In the genomic region with DNA sequence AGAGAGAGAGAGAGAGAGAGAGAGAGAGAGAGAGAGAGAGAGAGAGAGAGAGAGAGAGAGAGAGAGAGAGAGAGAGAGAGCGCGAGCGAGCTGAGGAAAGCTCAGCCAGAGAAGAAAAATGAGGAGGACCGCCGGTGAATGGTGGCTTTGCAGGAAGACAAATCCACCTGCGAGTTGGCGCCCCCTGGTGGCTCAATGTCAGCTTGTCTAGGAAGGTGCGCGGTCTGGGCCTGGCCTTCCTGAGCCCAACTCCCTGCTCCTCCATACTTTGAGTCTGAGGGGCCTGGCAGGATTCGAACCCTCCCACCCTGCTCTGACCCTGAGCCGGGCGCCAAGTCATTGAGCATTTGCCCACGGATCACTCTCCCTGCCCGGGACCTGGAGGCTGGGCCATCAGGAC, we compare ENCODE assay signal across 8 mouse cellular contexts. TPM values are rescaled to one million over a fixed set of nuclear protein-coding genes. Genes with fewer than 3 reads are reported as not detected.
A peak's percentile ranks its signal among the peaks of the same experiment; 100 is the strongest.
DNase-seq lines count a peak whose midpoint lies in the region; ATAC-seq and TF ChIP-seq lines count a peak whose summit lies in the region.

No protein-coding gene starts in this region.

- H3K9ac ChIP-seq in kidney, embryonic 16.5 days (replicated peaks; ENCODE audit: low read length): no peak overlapping the region

- H3K4me3 ChIP-seq in bone marrow macrophage, adult 2 months (ENCODE audit: insufficient read depth, low read length): no peak overlapping the region; the same call in 1 of the 2 replicates
- peak overlapping the region; percentile 31 for H3K4me3 ChIP-seq in embryonic fibroblast, embryonic 13.5 days (ENCODE audit: insufficient read depth, low read length)
- peak overlapping the region; percentile 53 for H3K4me3 ChIP-seq in heart, embryonic 10.5 days
- H3K4me3 ChIP-seq in kidney, embryonic 16.5 days (ENCODE audit: low read length): peak overlapping the region; percentile 35; the same call in 1 of the 2 replicates

- 5% methylated on average over 14 of the region's 14 CpGs for WGBS in heart, embryonic 10.5 days
- WGBS in kidney, embryonic 16.5 days: 6% methylated on average over 13 of the region's 14 CpGs

- peaks cover 94% of the 10 kb centered on the region for H3K27me3 ChIP-seq in heart, embryonic 10.5 days (ENCODE audit: insufficient read depth, poor library complexity, severe bottlenecking)
- peaks cover 70% of the 10 kb centered on the region for H3K27me3 ChIP-seq in kidney, embryonic 16.5 days (ENCODE audit: insufficient read depth, low read length)
- no peaks in the 10 kb centered on the region; the same call in none of the 2 replicates for H3K27me3 ChIP-seq in splenic B cell, adult 2 months (ENCODE audit: control insufficient read depth, insufficient read depth, low read length, poor library complexity, severe bottlenecking)

- DNase-seq in A20 (ENCODE audit: low read depth, low spot score) (peak; percentile 68), liver (peak; percentile 87)
- DNase-seq in heart, embryonic 10.5 days (ENCODE audit: low spot score): peak; percentile 95
- DNase-seq in naive thymus-derived CD4-positive, alpha-beta T cell, adult 2 months (ENCODE audit: low read depth): peak; percentile 83
- peak; percentile 80 for DNase-seq in splenic B cell, adult 2 months (ENCODE audit: low read depth, low spot score)

- H3K4me1 ChIP-seq in bone marrow macrophage, adult 2 months (ENCODE audit: control insufficient read depth, insufficient read depth, low read length): peaks cover 10% of the 10 kb centered on the region
- H3K4me1 ChIP-seq in embryonic fibroblast, embryonic 13.5 days (ENCODE audit: control insufficient read depth, insufficient read depth, low read length): no peaks in the 10 kb centered on the region
- H3K4me1 ChIP-seq in heart, embryonic 10.5 days: peaks cover 33% of the 10 kb centered on the region
- H3K4me1 ChIP-seq in kidney, embryonic 16.5 days (ENCODE audit: insufficient read depth, low read length): peaks cover 21% of the 10 kb centered on the region

- peak; percentile 58; the same call in 1 of the 2 replicates for ATAC-seq in kidney, embryonic 16.5 days (ENCODE audit: low FRiP score, low TSS enrichment)

- no peak overlapping the region for H3K27ac ChIP-seq in bone marrow macrophage, adult 2 months (ENCODE audit: insufficient read depth, low read depth, low read length)
- no peak overlapping the region for H3K27ac ChIP-seq in embryonic fibroblast, embryonic 13.5 days (ENCODE audit: insufficient read depth, low read length)
- no peak overlapping the region for H3K27ac ChIP-seq in heart, embryonic 10.5 days
- no peak overlapping the region for H3K27ac ChIP-seq in kidney, embryonic 16.5 days (ENCODE audit: low read length)

- TF ChIP-seq CTCF in bone marrow macrophage, adult 2 months (IDR thresholded peaks at IDR 0.05; ENCODE audit: low read depth, low read length): peak; percentile 73
- TF ChIP-seq CTCF in embryonic fibroblast, embryonic 13.5 days (IDR thresholded peaks at IDR 0.05; ENCODE audit: borderline replicate concordance, insufficient read depth, low read length): peak; percentile 87

- no peaks in the 10 kb centered on the region for H3K9me3 ChIP-seq in heart, embryonic 10.5 days
- H3K9me3 ChIP-seq in kidney, embryonic 16.5 days (ENCODE audit: low read length): no peaks in the 10 kb centered on the region

- H3K4me2 ChIP-seq in kidney, embryonic 16.5 days (replicated peaks; ENCODE audit: low read depth, low read length): peak overlapping the region; percentile 47

- TF ChIP-seq POLR2A in bone marrow macrophage, adult 2 months (IDR thresholded peaks at IDR 0.05; ENCODE audit: borderline replicate concordance, low read depth, low read length): no peak
- no peak for TF ChIP-seq POLR2A in embryonic fibroblast, embryonic 13.5 days (IDR thresholded peaks at IDR 0.05; ENCODE audit: low read depth, low read length)

- no peaks in the 10 kb centered on the region for H3K36me3 ChIP-seq in heart, embryonic 10.5 days
- H3K36me3 ChIP-seq in kidney, embryonic 16.5 days (ENCODE audit: insufficient read depth, low read length): no peaks in the 10 kb centered on the region
- no peaks in the 10 kb centered on the region for H3K36me3 ChIP-seq in splenic B cell, adult 2 months (ENCODE audit: control insufficient read depth, insufficient read depth, low read length, poor library complexity, severe bottlenecking)

RNA-seq across cellular contexts. Expression of a gene that starts 9.2 kb away (rescaled TPM):
- not detected in 2 replicates for polyA plus RNA-seq in bone marrow macrophage, adult 2 months (2012; ENCODE audit: insufficient read depth, insufficient read length, missing spikeins)
- polyA plus RNA-seq in embryonic fibroblast, embryonic 13.5 days (2011; ENCODE audit: insufficient read length, low read depth, missing spikeins): not detected in 2 replicates
- polyA plus RNA-seq in heart, embryonic 10.5 days (2016; fragmentation: Nextera tagmentation; extraction: Ambion mirVana): 0.05 TPM in 1 of 2 replicates, not detected in the other
- polyA plus RNA-seq in kidney, embryonic 16.5 days (2015; fragmentation: Nextera tagmentation; extraction: Ambion mirVana): not detected in 2 replicates

RNA-seq across cellular contexts. Expression of a gene that starts 31.9 kb away (rescaled TPM):
- polyA plus RNA-seq in bone marrow macrophage, adult 2 months (2012; ENCODE audit: insufficient read depth, insufficient read length, missing spikeins): not detected in 2 replicates
- 1.2 and 1.8 TPM in 2 replicates for polyA plus RNA-seq in embryonic fibroblast, embryonic 13.5 days (2011; ENCODE audit: insufficient read length, low read depth, missing spikeins)
- polyA plus RNA-seq in heart, embryonic 10.5 days (2016; fragmentation: Nextera tagmentation; extraction: Ambion mirVana): 7.5 and 7.7 TPM in 2 replicates
- 13.3 and 15.3 TPM in 2 replicates for polyA plus RNA-seq in kidney, embryonic 16.5 days (2015; fragmentation: Nextera tagmentation; extraction: Ambion mirVana)

RNA-seq across cellular contexts. Expression of a gene that starts 35.6 kb away (rescaled TPM):
- not detected in 2 replicates for polyA plus RNA-seq in bone marrow macrophage, adult 2 months (2012; ENCODE audit: insufficient read depth, insufficient read length, missing spikeins)
- polyA plus RNA-seq in embryonic fibroblast, embryonic 13.5 days (2011; ENCODE audit: insufficient read length, low read depth, missing spikeins): not detected in 2 replicates
- 0.16 and 0.23 TPM in 2 replicates for polyA plus RNA-seq in heart, embryonic 10.5 days (2016; fragmentation: Nextera tagmentation; extraction: Ambion mirVana)
- not detected in 2 replicates for polyA plus RNA-seq in kidney, embryonic 16.5 days (2015; fragmentation: Nextera tagmentation; extraction: Ambion mirVana)
